Mouse (Mus musculus) megakaryocyte, adult 5-6 weeks (primary cell): ENCODE data around the gene Cd3e. TPM values are rescaled to one million over a fixed set of nuclear protein-coding genes. Genes with fewer than 3 reads are reported as not detected.
A peak's percentile ranks its signal among the peaks of the same experiment; 100 is the strongest.
"Not testable (repeated sequence)": the region's sequence is repeated elsewhere in the genome, so short reads cannot be mapped to it uniquely, and the experiment has no call there.

Experiments used
- ATAC-seq: 2 replicates; pipeline ENCODE4 v1.8.0; 2016; ENCODE audit warnings: mild to moderate bottlenecking, inconsistent platforms; ENCODE audit not compliant: poor library complexity, severe bottlenecking
- total RNA-seq, 2 experiments: library from RNA; stranded (forward) in 1 of 2; stranded (reverse) in 1 of 2; fragments of 153-499, 151-499 nt in 1 of 2; fragments of 221-1000, 200-1000 nt in 1 of 2; gene quantifications; 2 replicates each; pipeline versions ENCODE4 v1.2.3 to v1.2.4; 2015 to 2017

Cd3e gene
- total RNA-seq, 2 experiments from 2014 or later: 0.73 to 3.5 TPM

DNA sequence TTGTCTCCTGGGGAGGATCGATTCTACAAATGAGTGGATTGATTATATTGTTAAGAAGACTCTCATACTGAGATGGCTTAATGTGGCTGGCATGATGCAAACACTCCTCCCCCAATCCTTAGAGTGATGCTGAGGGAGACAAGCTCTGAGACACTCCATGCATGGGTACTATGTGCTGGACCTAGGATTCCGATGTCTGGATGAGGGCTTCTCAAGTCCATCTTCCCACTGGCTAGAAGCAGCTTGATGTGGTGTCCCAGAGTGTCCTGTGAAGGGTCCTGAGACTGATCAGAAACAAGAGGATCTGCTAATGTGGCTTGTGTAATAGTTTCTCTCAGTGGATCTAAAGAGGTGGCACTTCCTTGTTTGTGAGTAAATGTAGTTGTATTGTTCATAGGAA lies 28.3 kb downstream of the Cd3e start:
- no peak for ATAC-seq

DNA sequence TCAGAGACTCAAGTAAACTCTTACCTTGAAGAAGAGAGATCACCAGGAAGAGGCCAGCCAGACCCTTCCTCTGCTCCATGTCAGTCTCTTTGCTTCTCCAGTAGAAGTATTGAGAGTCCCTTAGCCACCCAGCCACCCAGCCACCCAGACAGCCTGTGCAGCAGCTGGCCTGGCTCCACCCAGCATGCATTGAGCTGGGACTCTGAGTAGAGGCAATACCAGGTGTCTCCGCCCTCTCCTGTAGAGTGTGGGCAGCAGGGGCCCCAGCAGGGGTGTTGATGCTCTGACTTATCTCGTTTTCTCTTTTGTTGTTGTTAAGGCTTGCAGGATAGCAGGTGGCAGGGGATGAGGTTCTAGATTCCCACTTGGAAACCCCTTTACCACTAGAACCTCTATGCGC lies 29.2 kb downstream of the Cd3e start, which contains the start of gene Cd3g:
Cd3g (minus strand) TSS at position 190 of the 400 bp plus-strand sequence.
- no peak for ATAC-seq

DNA sequence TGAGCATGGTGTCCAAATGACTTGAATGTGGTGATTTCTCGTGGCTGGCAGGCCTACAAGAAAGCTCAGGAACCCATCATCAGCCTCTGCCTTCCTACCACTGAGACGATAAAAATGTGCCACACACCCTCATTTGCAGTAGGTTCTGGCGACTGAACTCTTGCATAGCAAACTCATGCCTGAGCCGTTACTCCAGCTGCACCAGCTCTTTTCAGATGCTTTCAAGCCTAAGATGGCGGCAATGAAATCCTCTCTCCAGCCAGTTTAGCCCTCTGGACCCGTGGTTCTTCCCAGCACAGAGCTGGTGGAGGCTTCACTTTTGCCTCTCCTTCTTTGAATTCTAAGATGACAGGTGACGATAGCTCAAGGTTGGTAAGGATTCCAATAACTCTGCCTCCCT lies 29.6 kb downstream of the Cd3e start:
- ATAC-seq: no peak

DNA sequence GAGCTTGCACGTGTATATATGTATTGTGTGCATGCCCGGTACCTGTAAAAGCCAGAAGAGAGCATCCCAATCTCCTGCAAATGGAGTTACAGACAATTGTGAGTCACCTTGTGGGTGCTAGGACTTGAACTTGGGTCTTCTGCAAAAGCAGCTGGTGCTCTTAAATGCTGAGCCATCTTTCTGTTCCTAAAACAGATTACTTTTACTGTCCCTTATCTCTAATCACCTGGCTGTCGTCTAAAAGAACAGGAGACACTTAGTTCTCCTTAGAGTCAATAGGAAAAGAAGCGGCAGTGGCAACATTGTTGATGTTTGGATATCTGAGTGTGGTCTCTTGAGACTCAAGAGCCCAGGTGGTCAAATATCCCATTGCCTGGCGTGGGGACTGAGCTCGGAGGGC lies 31.6 kb downstream of the Cd3e start:
- no peak for ATAC-seq

DNA sequence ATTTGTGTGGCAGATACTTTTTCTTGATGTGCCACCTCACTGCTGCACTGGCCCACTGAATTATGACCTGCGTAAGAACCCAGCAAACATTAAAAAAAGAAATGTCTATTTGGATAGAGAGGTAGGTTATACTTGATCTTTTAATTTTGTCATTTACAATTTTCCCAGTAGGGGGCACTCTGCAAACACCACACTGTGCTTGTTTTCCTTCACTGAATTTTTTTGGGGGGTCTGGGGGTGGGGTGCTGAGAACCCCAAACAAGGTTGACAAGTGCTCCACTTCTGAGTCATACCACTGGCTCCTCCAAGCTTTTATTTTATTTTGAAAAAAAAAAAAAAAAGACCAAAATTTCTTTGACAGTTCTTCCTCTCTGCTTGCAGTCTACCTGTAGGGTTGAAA lies 40.0 kb downstream of the Cd3e start:
- no peak for ATAC-seq

DNA sequence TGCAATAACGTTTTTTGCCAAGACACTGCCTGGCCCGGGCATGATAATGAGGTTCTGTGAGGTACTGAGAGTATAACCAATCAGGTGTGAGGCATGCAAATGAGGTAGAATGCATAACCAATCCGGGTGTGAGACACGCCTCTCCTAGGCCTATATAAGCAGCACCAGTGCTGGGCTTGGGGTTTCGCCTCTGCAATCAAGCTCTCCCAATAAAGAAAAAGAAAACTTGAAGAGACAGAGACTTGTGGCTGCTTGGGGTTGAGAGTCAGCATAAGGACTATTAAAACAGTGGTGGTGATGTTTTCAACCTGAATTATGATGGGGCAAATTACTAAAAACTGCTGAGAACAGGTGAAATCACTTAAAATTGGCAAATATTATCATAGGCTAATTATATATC lies 41.7 kb downstream of the Cd3e start:
- ATAC-seq: not testable (repeated sequence)

DNA sequence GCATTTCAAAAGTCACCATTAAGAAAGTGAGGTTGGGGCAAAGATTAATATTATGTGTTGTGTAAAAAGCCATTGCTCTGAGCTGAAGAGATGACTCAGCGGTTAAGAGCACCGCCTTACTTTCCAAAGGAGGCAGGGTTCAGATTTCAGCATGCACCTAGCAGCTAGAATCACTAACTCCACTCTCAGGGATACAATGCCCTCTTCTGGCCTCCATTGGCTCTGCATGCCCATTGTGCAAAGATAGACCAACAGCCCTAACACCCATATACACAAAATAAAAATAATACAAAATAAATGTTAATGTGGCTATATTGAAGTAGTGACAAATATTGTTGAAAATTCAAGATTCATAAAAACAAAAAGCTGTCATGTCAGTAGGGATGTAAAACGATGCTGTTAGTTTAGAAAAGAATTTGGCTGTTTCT lies 42.6 kb downstream of the Cd3e start:
- peak; percentile 77 for ATAC-seq

DNA sequence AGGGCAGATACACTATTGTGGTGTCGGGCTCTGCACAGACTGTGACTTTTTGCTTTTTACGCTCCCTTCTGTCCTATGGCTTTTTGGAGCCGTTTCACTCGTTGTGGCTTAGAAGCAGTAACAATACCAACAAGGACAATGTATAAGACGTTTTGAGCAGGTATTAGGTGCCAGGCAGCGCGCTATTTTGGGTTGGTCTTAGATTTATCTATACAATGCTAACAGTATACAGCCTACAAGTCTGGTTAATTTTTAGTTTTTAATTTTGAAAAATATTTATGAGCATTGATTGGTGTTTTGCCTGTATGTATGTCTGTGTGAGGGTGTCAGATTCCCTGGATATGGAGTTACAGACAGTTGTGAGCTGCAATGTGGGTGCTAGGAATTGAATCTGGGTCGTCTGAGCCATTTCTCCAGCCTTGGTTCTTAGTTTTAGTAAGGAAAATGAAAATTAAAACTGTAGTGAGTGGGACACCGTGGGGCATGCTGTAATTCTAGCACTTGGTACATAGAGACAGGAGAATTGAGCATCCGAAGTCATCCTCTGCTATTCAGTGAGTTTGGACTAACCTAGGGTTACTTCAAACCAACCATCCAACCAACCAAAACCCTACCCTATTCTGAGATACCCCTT lies 43.5 kb downstream of the Cd3e start:
- ATAC-seq: no peak

DNA sequence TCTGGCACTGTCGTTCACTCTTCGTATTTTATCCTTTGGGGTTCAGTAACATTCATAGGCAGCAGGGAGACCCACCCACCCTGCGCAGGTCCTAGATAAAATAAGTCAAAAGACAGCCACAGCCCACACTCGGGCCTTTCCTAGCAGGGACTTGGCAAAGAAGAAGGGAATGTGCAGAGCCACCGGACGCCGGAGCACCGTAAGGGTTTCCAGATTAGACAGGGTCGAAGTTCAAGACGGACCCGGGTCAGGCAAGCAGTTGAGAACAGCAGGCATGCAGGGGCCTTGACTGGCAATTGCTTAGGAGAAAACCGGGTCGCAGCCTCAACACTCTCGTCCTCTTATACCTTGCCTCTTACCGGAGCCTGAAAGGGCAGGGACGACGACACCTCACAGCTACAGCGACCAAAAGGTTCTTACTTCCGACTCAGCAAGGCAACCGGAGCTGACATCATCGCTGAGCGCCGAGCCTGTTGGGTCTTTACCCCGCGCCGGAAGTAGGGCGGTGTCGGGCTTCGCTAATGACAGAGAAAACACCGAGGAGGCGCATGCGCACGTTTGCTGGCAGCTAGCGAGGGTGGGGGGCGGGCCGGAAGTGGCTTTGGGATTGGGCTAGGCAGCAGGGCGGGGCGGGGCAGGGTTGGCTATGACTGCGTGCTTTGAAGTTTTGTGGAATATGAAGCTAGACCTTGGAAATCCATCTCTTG lies 44.1 kb downstream of the Cd3e start, which contains the start of gene Ube4a:
Ube4a (minus strand) TSS at position 475 of the 707 bp plus-strand sequence.
- ATAC-seq: peak; percentile 96

DNA sequence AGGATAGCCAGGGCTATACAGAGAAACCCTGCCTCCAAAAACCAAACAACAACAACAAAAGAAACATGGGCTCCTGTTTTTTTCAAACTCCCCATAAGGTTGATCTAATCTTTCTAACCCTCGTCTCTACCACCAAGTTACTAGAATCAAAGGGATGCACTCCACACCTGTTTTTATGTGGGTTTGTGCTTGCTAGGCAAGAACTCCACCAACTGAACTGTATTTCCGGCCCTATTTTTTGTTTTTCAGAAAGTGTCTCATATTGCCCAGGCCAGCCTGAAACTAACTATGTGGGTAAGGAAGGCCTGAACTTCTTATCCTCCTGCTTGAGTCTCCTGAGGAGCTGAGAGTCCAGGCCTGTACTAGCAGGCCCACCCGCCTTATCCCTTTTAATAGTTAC lies 55.0 kb downstream of the Cd3e start:
- ATAC-seq: no peak

Other genes starting within 250 kb of the Cd3e start
- 126 and 151 TPM in 2 replicates for gene Arcn1, start 241.8 kb downstream of the Cd3e start, total RNA-seq (2015)
- gene Arcn1, start 241.8 kb downstream of the Cd3e start, total RNA-seq (2017): 165 and 172 TPM in 2 replicates
- gene Ift46, start 241.7 kb downstream of the Cd3e start, total RNA-seq (2015): 38.5 and 53.7 TPM in 2 replicates
- gene Ift46, start 241.7 kb downstream of the Cd3e start, total RNA-seq (2017): 27.6 and 40.8 TPM in 2 replicates
- gene Tmem25, start 210.3 kb downstream of the Cd3e start, total RNA-seq (2015): 0.23 and 0.45 TPM in 2 replicates
- 0.16 and 0.51 TPM in 2 replicates for gene Tmem25, start 210.3 kb downstream of the Cd3e start, total RNA-seq (2017)
- 0.18 and 0.65 TPM in 2 replicates for gene Ttc36, start 206.6 kb downstream of the Cd3e start, total RNA-seq (2015)
- not detected in 2 replicates for gene Ttc36, start 206.6 kb downstream of the Cd3e start, total RNA-seq (2017)
- gene Kmt2a, start 128.3 kb downstream of the Cd3e start, total RNA-seq (2015): 32.8 and 44.7 TPM in 2 replicates
- 5.5 and 15.9 TPM in 2 replicates for gene Kmt2a, start 128.3 kb downstream of the Cd3e start, total RNA-seq (2017)
- 490 and 523 TPM in 2 replicates for gene Atp5l, start 88.9 kb downstream of the Cd3e start, total RNA-seq (2015)
- gene Atp5l, start 88.9 kb downstream of the Cd3e start, total RNA-seq (2017): 117 and 122 TPM in 2 replicates
- 43.0 and 53.3 TPM in 2 replicates for gene Ube4a, start 44.0 kb downstream of the Cd3e start, total RNA-seq (2015)
- gene Ube4a, start 44.0 kb downstream of the Cd3e start, total RNA-seq (2017): 30.3 and 33.3 TPM in 2 replicates
- gene Cd3g, start 29.2 kb downstream of the Cd3e start, total RNA-seq (2015): 6.2 and 11.0 TPM in 2 replicates
- 14.8 and 17.2 TPM in 2 replicates for gene Cd3g, start 29.2 kb downstream of the Cd3e start, total RNA-seq (2017)
- gene Cd3d, start 27.8 kb downstream of the Cd3e start, total RNA-seq (2015): 2.3 and 6.8 TPM in 2 replicates
- 2.1 and 6.3 TPM in 2 replicates for gene Cd3d, start 27.8 kb downstream of the Cd3e start, total RNA-seq (2017)
- gene Mpzl2, start 30.2 kb upstream of the Cd3e start, total RNA-seq (2015): not detected in 2 replicates
- 0.04 TPM in 1 of 2 replicates, not detected in the other for gene Mpzl2, start 30.2 kb upstream of the Cd3e start, total RNA-seq (2017)
- gene Mpzl3, start 45.6 kb upstream of the Cd3e start, total RNA-seq (2015): 2.0 and 2.5 TPM in 2 replicates
- gene Mpzl3, start 45.6 kb upstream of the Cd3e start, total RNA-seq (2017): 2.9 and 3.8 TPM in 2 replicates
- gene Jaml, start 69.6 kb upstream of the Cd3e start, total RNA-seq (2015): 11.7 and 13.9 TPM in 2 replicates
- gene Jaml, start 69.6 kb upstream of the Cd3e start, total RNA-seq (2017): 25.1 and 27.0 TPM in 2 replicates
- 0.42 and 0.78 TPM in 2 replicates for gene Scn2b, start 108.2 kb upstream of the Cd3e start, total RNA-seq (2015)
- gene Scn2b, start 108.2 kb upstream of the Cd3e start, total RNA-seq (2017): 0.95 and 0.98 TPM in 2 replicates
- not detected in 2 replicates for gene Scn4b, start 128.8 kb upstream of the Cd3e start, total RNA-seq (2015)
- 0.04 TPM in 1 of 2 replicates, not detected in the other for gene Scn4b, start 128.8 kb upstream of the Cd3e start, total RNA-seq (2017)
- gene BC049352, start 172.4 kb upstream of the Cd3e start, total RNA-seq (2015): not detected in 2 replicates
- gene BC049352, start 172.4 kb upstream of the Cd3e start, total RNA-seq (2017): not detected in 2 replicates
- 0.34 TPM in 1 of 2 replicates, not detected in the other for gene Tmprss4, start 194.5 kb upstream of the Cd3e start, total RNA-seq (2015)
- gene Tmprss4, start 194.5 kb upstream of the Cd3e start, total RNA-seq (2017): 0.07 TPM in 1 of 2 replicates, not detected in the other